Mouse (Mus musculus): Measurements from ENCODE around the gene Ier3. TPM values are rescaled to one million over a fixed set of nuclear protein-coding genes. Genes with fewer than 3 reads are reported as not detected.

Gene Ier3
- polyA plus RNA-seq, 1 experiment from 2014 or later = 10.5 TPM

DNA sequence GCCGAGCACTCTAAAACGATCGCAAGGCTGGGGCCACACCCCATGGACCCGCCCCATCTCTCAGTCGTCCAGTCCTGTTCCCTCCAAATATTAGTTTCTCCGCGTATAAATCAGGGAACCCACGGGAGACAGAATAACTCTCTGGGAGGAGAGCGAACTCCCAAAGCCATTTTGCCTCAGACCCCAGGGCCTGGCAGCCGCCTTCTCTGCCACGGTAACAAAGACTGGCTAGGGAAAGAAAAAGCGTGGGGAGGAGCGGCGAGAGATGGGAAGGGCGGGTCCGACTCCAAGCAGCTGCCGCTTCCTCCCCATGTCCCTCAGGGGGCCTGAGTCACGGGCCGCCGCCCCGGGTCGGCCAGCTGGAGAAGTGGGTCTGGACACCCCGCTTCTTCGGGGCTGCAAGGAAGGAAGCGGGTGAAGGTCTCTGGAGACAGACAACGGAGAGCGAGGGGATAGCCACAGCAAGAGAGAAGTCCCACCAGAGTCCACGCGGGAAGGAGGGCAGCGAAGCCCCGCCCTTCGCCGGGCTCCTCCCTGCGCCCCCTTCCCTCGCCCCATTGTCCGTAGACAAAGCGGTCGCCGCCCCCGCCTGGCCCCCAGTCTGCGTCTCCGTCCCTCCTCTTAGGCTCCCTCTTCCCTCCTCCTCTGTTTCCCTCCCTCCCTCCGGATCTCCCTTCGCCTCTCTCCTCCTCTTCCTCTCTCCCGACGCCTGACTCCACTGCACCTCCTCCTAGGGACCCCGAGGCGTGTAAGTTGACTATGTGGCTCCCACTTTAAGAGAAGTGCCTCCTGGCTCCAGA is 44.2 kb downstream of the Ier3 start, which contains the start of gene Ppp1r18:
TSS of gene Ppp1r18 (plus strand) at position 113 of the 800 bp plus-strand sequence.
- 0% methylated on average over 47 of the region's 48 CpGs for WGBS
- H3K9me3 ChIP-seq (replicated peaks; ENCODE audit: control insufficient read depth, low read length, poor library complexity, severe bottlenecking) = no peaks in the 10 kb centered on the region
- H3K4me1 ChIP-seq (ENCODE audit: control insufficient read depth, insufficient read depth, low read length) = peaks cover 50% of the 10 kb centered on the region

DNA sequence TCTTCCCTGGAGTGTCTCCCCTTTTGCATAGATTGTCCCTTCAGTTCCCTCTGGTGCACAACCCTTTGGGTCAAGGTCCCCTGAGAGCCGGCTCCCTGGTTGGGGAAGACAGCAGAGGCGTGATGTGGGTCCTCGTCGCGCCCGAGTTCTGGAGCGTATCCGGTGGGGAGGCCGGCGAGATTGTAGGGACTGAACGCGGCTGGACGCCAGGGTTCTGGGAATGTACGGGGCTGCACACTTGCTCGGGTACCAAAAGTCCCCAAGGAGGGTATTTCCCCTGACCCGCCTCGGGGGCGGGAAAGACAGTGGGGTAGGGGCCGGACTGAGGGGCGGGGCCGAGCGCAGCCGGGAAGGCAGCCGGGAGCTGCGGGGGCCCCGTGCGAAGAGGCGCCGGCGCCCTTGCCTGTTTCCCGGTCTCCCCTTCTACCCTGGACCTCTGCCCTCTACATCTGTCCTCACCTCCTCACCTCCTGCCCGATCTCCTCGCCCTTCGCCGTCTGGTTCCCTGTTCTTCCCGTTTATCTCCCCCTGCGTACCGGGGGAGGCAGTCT is 44.9 kb downstream of the Ier3 start:
- Histone ChIP-seq H3K27ac (ENCODE audit: low read length) (peak overlapping the region; percentile 95), H3K4me3 (ENCODE audit: low read depth, low read length) (peak overlapping the region; percentile 74), H3K27me3 (ENCODE audit: control insufficient read depth, insufficient read depth, low read depth, low read length) (no peaks in the 10 kb centered on the region), H3K9me3 (replicated peaks; ENCODE audit: control insufficient read depth, low read length, poor library complexity, severe bottlenecking) (no peaks in the 10 kb centered on the region; the same call in 1 of the 2 replicates), H3K36me3 (ENCODE audit: control insufficient read depth, insufficient read depth, low read length) (no peaks in the 10 kb centered on the region; the same call in 1 of the 2 replicates), H3K4me1 (ENCODE audit: control insufficient read depth, insufficient read depth, low read length) (peaks cover 50% of the 10 kb centered on the region), H3K9ac (ENCODE audit: low read depth, low read length) (peak overlapping the region; percentile 85), H3K4me2 (ENCODE audit: low read length) (peak overlapping the region; percentile 95)
- ATAC-seq = peak; percentile 21
- WGBS = under 1% methylated on average over 24 of the region's 38 CpGs

More for the DNA sequence above, 44.2 kb downstream of the Ier3 start, which contains the start of gene Ppp1r18:
- H3K4me2 ChIP-seq (ENCODE audit: low read length) = peak within 1 kb of the TSS; percentile 95
- H3K27ac ChIP-seq (ENCODE audit: low read length) = peak within 1 kb of the TSS; percentile 95
- peak within 1 kb of the TSS; percentile 85 for H3K9ac ChIP-seq (ENCODE audit: low read depth, low read length)
- H3K27me3 ChIP-seq (ENCODE audit: control insufficient read depth, insufficient read depth, low read depth, low read length) = no peaks in the 10 kb centered on the region
- peak within 1 kb of the TSS; percentile 74 for H3K4me3 ChIP-seq (ENCODE audit: low read depth, low read length)
- ATAC-seq = peak; percentile 53
- H3K36me3 ChIP-seq (ENCODE audit: control insufficient read depth, insufficient read depth, low read length) = no peaks in the 10 kb centered on the region

- Histone ChIP-seq H3K4me2 (ENCODE audit: low read length) (peak overlapping the region; percentile 95), H3K36me3 (ENCODE audit: control insufficient read depth, insufficient read depth, low read length) (no peaks in the 10 kb centered on the region; the same call in 1 of the 2 replicates), H3K4me3 (ENCODE audit: low read depth, low read length) (peak overlapping the region; percentile 74), H3K9ac (ENCODE audit: low read depth, low read length) (peak overlapping the region; percentile 85), H3K27me3 (ENCODE audit: control insufficient read depth, insufficient read depth, low read depth, low read length) (no peaks in the 10 kb centered on the region), H3K4me1 (ENCODE audit: control insufficient read depth, insufficient read depth, low read length) (peaks cover 49% of the 10 kb centered on the region), H3K9me3 (replicated peaks; ENCODE audit: control insufficient read depth, low read length, poor library complexity, severe bottlenecking) (no peaks in the 10 kb centered on the region; the same call in 1 of the 2 replicates), H3K27ac (ENCODE audit: low read length) (peak overlapping the region; percentile 95)
- no peak; the same call in 1 of the 2 replicates for ATAC-seq
- WGBS = 7% methylated on average over 26 of the region's 26 CpGs
Observed at GRCm38 (mm10) chr17:35866911-35867890, 45.7 kb downstream of the Ier3 start.

- Histone ChIP-seq H3K27me3 (ENCODE audit: control insufficient read depth, insufficient read depth, low read depth, low read length) (no peaks in the 10 kb centered on the region), H3K9ac (ENCODE audit: low read depth, low read length) (peak overlapping the region; percentile 85), H3K27ac (ENCODE audit: low read length) (peak overlapping the region; percentile 95), H3K4me2 (ENCODE audit: low read length) (peak overlapping the region; percentile 95), H3K9me3 (replicated peaks; ENCODE audit: control insufficient read depth, low read length, poor library complexity, severe bottlenecking) (no peaks in the 10 kb centered on the region; the same call in 1 of the 2 replicates), H3K36me3 (ENCODE audit: control insufficient read depth, insufficient read depth, low read length) (no peaks in the 10 kb centered on the region; the same call in 1 of the 2 replicates), H3K4me1 (ENCODE audit: control insufficient read depth, insufficient read depth, low read length) (peaks cover 58% of the 10 kb centered on the region), H3K4me3 (ENCODE audit: low read depth, low read length) (peak overlapping the region; percentile 74)
- 37% methylated on average over 15 of the region's 17 CpGs for WGBS
- ATAC-seq = no peak
Observed at GRCm38 (mm10) chr17:35868165-35868820, 46.8 kb downstream of the Ier3 start.

DNA sequence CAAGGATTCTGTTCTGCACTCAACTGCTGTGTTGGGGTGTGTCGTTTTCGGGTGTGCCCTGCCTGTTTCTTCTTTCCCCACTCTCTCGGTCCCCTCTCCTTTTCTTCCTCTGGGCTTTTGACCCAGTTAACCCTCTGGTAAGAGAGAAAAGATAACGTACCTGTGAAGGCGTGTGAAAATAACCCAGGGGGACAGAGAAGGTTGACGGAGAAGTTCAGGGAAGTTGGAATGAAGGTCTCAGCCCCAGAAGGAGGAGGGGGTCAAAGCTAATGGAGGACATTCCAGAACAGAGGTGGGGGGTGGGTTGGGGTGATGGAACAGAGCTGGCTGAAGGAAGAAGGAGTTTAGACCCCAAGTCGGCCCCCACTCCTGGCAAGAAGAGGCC is 47.5 kb downstream of the Ier3 start:
- ATAC-seq = no peak
- H3K4me3 ChIP-seq (ENCODE audit: low read depth, low read length) = peak overlapping the region; percentile 74
- H3K4me1 ChIP-seq (ENCODE audit: control insufficient read depth, insufficient read depth, low read length) = peaks cover 58% of the 10 kb centered on the region
- H3K27ac ChIP-seq (ENCODE audit: low read length) = peak overlapping the region; percentile 95; the same call in 1 of the 2 replicates
- no peaks in the 10 kb centered on the region; the same call in 1 of the 2 replicates for H3K9me3 ChIP-seq (replicated peaks; ENCODE audit: control insufficient read depth, low read length, poor library complexity, severe bottlenecking)
- H3K27me3 ChIP-seq (ENCODE audit: control insufficient read depth, insufficient read depth, low read depth, low read length) = no peaks in the 10 kb centered on the region
- H3K9ac ChIP-seq (ENCODE audit: low read depth, low read length) = peak overlapping the region; percentile 85
- H3K36me3 ChIP-seq (ENCODE audit: control insufficient read depth, insufficient read depth, low read length) = no peaks in the 10 kb centered on the region; the same call in 1 of the 2 replicates
- H3K4me2 ChIP-seq (ENCODE audit: low read length) = peak overlapping the region; percentile 95
- 4% methylated on average over 7 of the region's 7 CpGs for WGBS

DNA sequence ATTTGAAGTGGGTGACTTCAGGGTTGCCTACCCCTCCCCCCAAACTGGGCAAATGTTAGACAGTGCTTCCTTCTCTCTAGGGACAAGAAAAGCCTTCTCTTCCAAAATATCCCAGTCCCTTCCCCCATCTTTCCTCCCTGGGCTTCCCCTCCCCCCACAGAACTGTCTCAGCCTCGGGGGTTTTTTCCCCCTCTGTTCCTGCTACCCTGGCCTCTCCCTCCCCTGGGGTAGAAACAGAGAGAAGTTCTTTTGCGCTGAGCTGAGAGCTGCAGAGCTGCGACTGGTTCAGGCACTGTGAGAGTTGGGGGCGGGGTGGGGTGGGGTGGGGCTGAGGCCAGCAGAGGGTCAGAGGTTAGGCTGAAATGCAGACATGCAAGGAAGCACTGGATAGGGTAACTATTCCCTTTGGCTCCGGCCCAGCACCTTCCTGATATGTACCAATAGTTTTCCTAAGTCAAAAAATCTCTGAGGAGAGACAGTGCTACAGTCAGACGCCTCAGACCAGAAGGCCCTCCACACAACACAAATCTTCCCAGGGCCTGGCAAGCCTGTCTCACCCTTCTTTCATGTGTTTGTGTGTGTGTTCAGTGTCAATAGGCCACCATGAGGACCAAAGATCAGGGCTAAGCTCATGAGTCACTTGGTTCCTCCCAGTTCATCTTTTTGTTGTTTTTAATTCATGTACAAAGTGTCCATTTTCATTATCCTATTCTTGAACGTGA is 48.0 kb downstream of the Ier3 start:
- H3K9ac ChIP-seq (ENCODE audit: low read depth, low read length) = peak overlapping the region; percentile 85
- no peaks in the 10 kb centered on the region; the same call in 1 of the 2 replicates for H3K36me3 ChIP-seq (ENCODE audit: control insufficient read depth, insufficient read depth, low read length)
- peak overlapping the region; percentile 74 for H3K4me3 ChIP-seq (ENCODE audit: low read depth, low read length)
- no peaks in the 10 kb centered on the region; the same call in 1 of the 2 replicates for H3K9me3 ChIP-seq (replicated peaks; ENCODE audit: control insufficient read depth, low read length, poor library complexity, severe bottlenecking)
- peak overlapping the region; percentile 95 for H3K4me2 ChIP-seq (ENCODE audit: low read length)
- ATAC-seq = no peak
- H3K27ac ChIP-seq (ENCODE audit: low read length) = peak overlapping the region; percentile 48; the same call in 1 of the 2 replicates
- WGBS = 1% methylated on average over 7 of the region's 7 CpGs
- H3K4me1 ChIP-seq (ENCODE audit: control insufficient read depth, insufficient read depth, low read length) = peaks cover 57% of the 10 kb centered on the region
- H3K27me3 ChIP-seq (ENCODE audit: control insufficient read depth, insufficient read depth, low read depth, low read length) = no peaks in the 10 kb centered on the region

- Histone ChIP-seq H3K4me3 (ENCODE audit: low read depth, low read length) (peak overlapping the region; percentile 74), H3K9me3 (replicated peaks; ENCODE audit: control insufficient read depth, low read length, poor library complexity, severe bottlenecking) (no peaks in the 10 kb centered on the region; the same call in 1 of the 2 replicates), H3K9ac (ENCODE audit: low read depth, low read length) (peak overlapping the region; percentile 57), H3K36me3 (ENCODE audit: control insufficient read depth, insufficient read depth, low read length) (peaks cover 4% of the 10 kb centered on the region), H3K27ac (ENCODE audit: low read length) (peak overlapping the region; percentile 54; the same call in 1 of the 2 replicates), H3K27me3 (ENCODE audit: control insufficient read depth, insufficient read depth, low read depth, low read length) (no peaks in the 10 kb centered on the region), H3K4me2 (ENCODE audit: low read length) (peak overlapping the region; percentile 95), H3K4me1 (ENCODE audit: control insufficient read depth, insufficient read depth, low read length) (peaks cover 52% of the 10 kb centered on the region)
- ATAC-seq = no peak
- WGBS = 76% methylated on average over 9 of the region's 9 CpGs
Observed at GRCm38 (mm10) chr17:35870151-35870883, 48.8 kb downstream of the Ier3 start.

Data from midbrain, embryonic 16.5 days (tissue).